Mouse (Mus musculus): ENCODE results near the gene Cdc42se2. TPM values are rescaled to one million over a fixed set of nuclear protein-coding genes. Genes with fewer than 3 reads are reported as not detected.

The Cdc42se2 gene
- polyA plus RNA-seq, 1 experiment from 2014 or later = 32.3 TPM

DNA sequence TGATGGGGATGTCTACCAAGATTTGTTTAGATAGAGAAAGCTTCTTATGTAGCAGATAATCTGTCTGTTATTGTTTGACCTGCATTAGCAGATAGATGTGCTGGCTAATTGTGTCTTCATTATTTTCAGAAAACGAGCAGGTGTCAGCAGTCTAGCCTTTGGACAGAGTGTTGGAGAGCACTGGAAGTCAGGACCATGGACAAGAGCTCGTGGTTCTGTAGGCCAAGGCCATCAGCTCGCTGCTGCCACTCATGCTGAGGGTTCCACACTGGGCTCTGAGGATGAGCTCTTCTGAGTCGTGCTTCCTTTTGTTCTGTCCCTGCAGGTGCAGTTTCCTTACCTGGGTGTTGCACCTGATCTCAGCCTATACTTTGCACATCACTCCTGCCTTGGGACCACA lies 91.5 kb downstream of the Cdc42se2 start:
- DNase-seq (ENCODE audit: low spot score) (no peak), ATAC-seq (ENCODE audit: low FRiP score, low TSS enrichment) (no peak)
- H3K9me3 ChIP-seq (ENCODE audit: control insufficient read depth, low read length) = no peaks in the 10 kb centered on the region
- H3K9ac ChIP-seq (ENCODE audit: low read length) = no peak overlapping the region
- no peak overlapping the region for H3K4me2 ChIP-seq (replicated peaks; ENCODE audit: low read depth)
- H3K4me3 ChIP-seq (ENCODE audit: low read depth, low read length) = no peak overlapping the region
- H3K27ac ChIP-seq (replicated peaks) = no peak overlapping the region
- WGBS = 62% methylated on average over 4 of the region's 4 CpGs
- H3K4me1 ChIP-seq (replicated peaks; ENCODE audit: control insufficient read depth, insufficient read depth) = no peaks in the 10 kb centered on the region
- 0 out of 2 replicates have a peak, but pooled peaks cover 3% of the 10 kb centered on the region for H3K36me3 ChIP-seq (ENCODE audit: control insufficient read depth, insufficient read depth, low read length)
- TF ChIP-seq EP300 (optimal IDR thresholded peaks at IDR 0.05) (no peak), CTCF (IDR thresholded peaks at IDR 0.05; ENCODE audit: low read depth) (no peak)
- H3K27me3 ChIP-seq (ENCODE audit: control insufficient read depth, insufficient read depth, low read length) = no peaks in the 10 kb centered on the region

- no peaks in the 10 kb centered on the region for H3K9me3 ChIP-seq (ENCODE audit: control insufficient read depth, low read length)
- 0 out of 2 replicates have a peak, but pooled peaks cover 3% of the 10 kb centered on the region for H3K36me3 ChIP-seq (ENCODE audit: control insufficient read depth, insufficient read depth, low read length)
- no peak overlapping the region for H3K9ac ChIP-seq (ENCODE audit: low read length)
- H3K4me1 ChIP-seq (replicated peaks; ENCODE audit: control insufficient read depth, insufficient read depth) = no peaks in the 10 kb centered on the region
- TF ChIP-seq EP300 (optimal IDR thresholded peaks at IDR 0.05) = no peak
- no peak for TF ChIP-seq CTCF (IDR thresholded peaks at IDR 0.05; ENCODE audit: low read depth)
- H3K4me2 ChIP-seq (replicated peaks; ENCODE audit: low read depth) = no peak overlapping the region
- no peak for ATAC-seq (ENCODE audit: low FRiP score, low TSS enrichment)
- no peak for DNase-seq (ENCODE audit: low spot score)
- 77% methylated on average over 8 of the region's 8 CpGs for WGBS
- H3K27ac ChIP-seq (replicated peaks) = no peak overlapping the region
- no peaks in the 10 kb centered on the region for H3K27me3 ChIP-seq (ENCODE audit: control insufficient read depth, insufficient read depth, low read length)
- H3K4me3 ChIP-seq (ENCODE audit: low read depth, low read length) = no peak overlapping the region
Observed at GRCm38 (mm10) chr11:54694291-54694690, 93.2 kb downstream of the Cdc42se2 start.

GRCm38 (mm10) chr11:54693696-54694095 lies 93.8 kb downstream of the Cdc42se2 start:
- no peak overlapping the region for H3K27ac ChIP-seq (replicated peaks)

DNA sequence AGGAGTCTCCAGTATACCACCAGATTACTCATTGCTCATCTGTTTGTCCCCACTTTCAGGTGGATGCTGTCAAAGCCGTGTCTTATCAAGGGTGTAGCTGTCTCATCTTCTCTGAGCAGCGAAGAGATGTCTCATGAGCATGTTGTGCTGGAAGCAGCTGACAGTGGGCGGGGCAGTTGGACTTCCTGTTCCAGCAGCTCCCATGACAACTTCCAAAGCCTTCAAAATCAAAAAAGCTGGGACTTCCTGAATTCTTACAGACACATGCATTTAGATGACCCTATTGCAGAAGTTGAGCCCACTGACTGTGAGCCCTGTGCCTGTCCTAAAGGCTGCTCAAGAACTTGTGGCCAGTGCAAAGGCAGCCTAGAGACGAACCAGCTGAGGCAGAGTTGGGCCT lies 96.3 kb downstream of the Cdc42se2 start:
- Histone ChIP-seq H3K27ac (replicated peaks) (no peak overlapping the region), H3K27me3 (ENCODE audit: control insufficient read depth, insufficient read depth, low read length) (no peaks in the 10 kb centered on the region), H3K4me2 (replicated peaks; ENCODE audit: low read depth) (no peak overlapping the region), H3K36me3 (ENCODE audit: control insufficient read depth, insufficient read depth, low read length) (no peaks in the 10 kb centered on the region), H3K4me1 (replicated peaks; ENCODE audit: control insufficient read depth, insufficient read depth) (no peaks in the 10 kb centered on the region), H3K9ac (ENCODE audit: low read length) (no peak overlapping the region), H3K4me3 (ENCODE audit: low read depth, low read length) (no peak overlapping the region), H3K9me3 (ENCODE audit: control insufficient read depth, low read length) (no peaks in the 10 kb centered on the region)
- 79% methylated on average over 4 of the region's 4 CpGs for WGBS
- TF ChIP-seq EP300 (optimal IDR thresholded peaks at IDR 0.05) (no peak), CTCF (IDR thresholded peaks at IDR 0.05; ENCODE audit: low read depth) (no peak)
- no peak for DNase-seq (ENCODE audit: low spot score)
- ATAC-seq (ENCODE audit: low FRiP score, low TSS enrichment) = no peak

More at GRCm38 (mm10) chr11:54693696-54694095, 93.8 kb downstream of the Cdc42se2 start:
- 0 out of 2 replicates have a peak, but pooled peaks cover 3% of the 10 kb centered on the region for H3K36me3 ChIP-seq (ENCODE audit: control insufficient read depth, insufficient read depth, low read length)
- TF ChIP-seq CTCF (IDR thresholded peaks at IDR 0.05; ENCODE audit: low read depth) (no peak), EP300 (optimal IDR thresholded peaks at IDR 0.05) (no peak)
- WGBS = 75% methylated on average over 6 of the region's 6 CpGs
- no peaks in the 10 kb centered on the region for H3K9me3 ChIP-seq (ENCODE audit: control insufficient read depth, low read length)
- no peak overlapping the region for H3K9ac ChIP-seq (ENCODE audit: low read length)
- H3K4me3 ChIP-seq (ENCODE audit: low read depth, low read length) = no peak overlapping the region
- H3K4me2 ChIP-seq (replicated peaks; ENCODE audit: low read depth) = no peak overlapping the region
- ATAC-seq (ENCODE audit: low FRiP score, low TSS enrichment) (no peak), DNase-seq (ENCODE audit: low spot score) (no peak)
- H3K4me1 ChIP-seq (replicated peaks; ENCODE audit: control insufficient read depth, insufficient read depth) = no peaks in the 10 kb centered on the region
- H3K27me3 ChIP-seq (ENCODE audit: control insufficient read depth, insufficient read depth, low read length) = no peaks in the 10 kb centered on the region

- Histone ChIP-seq H3K4me3 (ENCODE audit: low read depth, low read length) (no peak overlapping the region), H3K27ac (replicated peaks) (no peak overlapping the region), H3K36me3 (ENCODE audit: control insufficient read depth, insufficient read depth, low read length) (no peaks in the 10 kb centered on the region), H3K27me3 (ENCODE audit: control insufficient read depth, insufficient read depth, low read length) (no peaks in the 10 kb centered on the region), H3K4me1 (replicated peaks; ENCODE audit: control insufficient read depth, insufficient read depth) (no peaks in the 10 kb centered on the region), H3K9me3 (ENCODE audit: control insufficient read depth, low read length) (no peaks in the 10 kb centered on the region), H3K4me2 (replicated peaks; ENCODE audit: low read depth) (no peak overlapping the region), H3K9ac (ENCODE audit: low read length) (no peak overlapping the region)
- TF ChIP-seq CTCF (IDR thresholded peaks at IDR 0.05; ENCODE audit: low read depth) = no peak
- TF ChIP-seq EP300 (optimal IDR thresholded peaks at IDR 0.05) = no peak
- WGBS = 78% methylated on average over 4 of the region's 4 CpGs
- DNase-seq (ENCODE audit: low spot score) (no peak), ATAC-seq (ENCODE audit: low FRiP score, low TSS enrichment) (no peak)
Observed at GRCm38 (mm10) chr11:54690171-54690570, 97.3 kb downstream of the Cdc42se2 start.

DNA sequence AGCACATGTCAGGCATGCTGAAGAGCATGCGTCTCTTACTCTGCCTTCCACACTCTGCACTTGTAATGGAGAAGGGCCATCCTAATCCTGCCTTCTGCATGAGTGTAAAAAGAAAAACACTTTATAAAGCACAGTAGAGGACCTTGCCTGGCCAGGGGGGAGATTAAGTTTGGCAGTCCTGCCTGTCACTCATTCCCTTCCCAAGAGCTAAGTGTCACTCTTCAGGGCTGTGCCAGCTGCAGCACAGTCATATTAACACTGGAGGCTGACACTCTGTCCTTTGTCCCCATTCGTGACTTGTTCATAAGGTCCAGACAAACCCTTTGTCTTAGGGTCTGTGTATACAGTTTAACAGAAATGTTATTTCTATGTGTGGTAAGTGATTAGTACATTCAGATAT lies 102.6 kb downstream of the Cdc42se2 start:
- Histone ChIP-seq H3K27ac (replicated peaks) (no peak overlapping the region), H3K4me2 (replicated peaks; ENCODE audit: low read depth) (no peak overlapping the region), H3K27me3 (ENCODE audit: control insufficient read depth, insufficient read depth, low read length) (no peaks in the 10 kb centered on the region), H3K9me3 (ENCODE audit: control insufficient read depth, low read length) (no peaks in the 10 kb centered on the region), H3K36me3 (ENCODE audit: control insufficient read depth, insufficient read depth, low read length) (peaks cover 12% of the 10 kb centered on the region), H3K9ac (ENCODE audit: low read length) (no peak overlapping the region), H3K4me1 (replicated peaks; ENCODE audit: control insufficient read depth, insufficient read depth) (no peaks in the 10 kb centered on the region), H3K4me3 (ENCODE audit: low read depth, low read length) (no peak overlapping the region)
- DNase-seq (ENCODE audit: low spot score) (no peak), ATAC-seq (ENCODE audit: low FRiP score, low TSS enrichment) (no peak)
- 87% methylated on average over 2 of the region's 2 CpGs for WGBS
- TF ChIP-seq EP300 (optimal IDR thresholded peaks at IDR 0.05) (no peak), CTCF (IDR thresholded peaks at IDR 0.05; ENCODE audit: low read depth) (no peak)

All from stomach, postnatal 0 days (tissue).